Mouse (Mus musculus): ENCODE data around the gene P2ry10.

DNA sequence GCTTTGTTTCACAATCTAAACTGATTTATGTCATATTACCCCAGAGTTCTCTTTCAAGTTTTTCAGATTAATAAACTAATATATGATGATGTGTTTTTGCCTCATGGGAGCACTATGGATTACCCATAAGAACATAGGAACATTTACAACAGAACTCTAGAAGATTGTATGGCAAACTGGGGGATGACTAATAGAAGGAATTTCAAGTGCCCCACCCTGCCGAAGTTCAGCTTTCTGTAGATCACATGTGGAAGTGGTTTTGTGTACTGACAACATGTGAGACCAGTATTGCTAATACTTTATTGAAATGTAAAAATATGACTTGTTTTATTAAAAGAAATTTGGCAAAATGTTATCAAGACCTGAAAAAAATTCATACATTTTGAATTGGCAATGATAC lies 28.7 kb downstream of the P2ry10 start:
- TF ChIP-seq GATA1 (IDR thresholded peaks at IDR 0.05; ENCODE audit: borderline replicate concordance, low read length) (no peak), FLI1 (IDR thresholded peaks at IDR 0.05; ENCODE audit: low read length) (no peak)
